Mouse (Mus musculus) retina, postnatal 7 days (tissue): ENCODE measurements at regions not wholly inside any gene's neighbourhood (a gene's known extent, or its start where the extent isn't known, plus 50 kb on each side); places are given as distances from the start of the nearest gene placed in this dataset.

Experiments
- DNase-seq: peaks from one replicate; pipeline ENCODE4 v3.0.0-alpha.2; 2012; ENCODE audit warnings: low read depth, low spot score

- no peak for DNase-seq
These were observed 88.6 kb downstream of the Inhba start for GRCm38 (mm10) chr13:16100253-16100652.

- no peak for DNase-seq
These were observed 103.2 kb downstream of the Inhba start for GRCm38 (mm10) chr13:16114837-16115236.

- no peak for DNase-seq
These were observed 135.0 kb downstream of the Inhba start for GRCm38 (mm10) chr13:16146686-16147085.

- DNase-seq, result no peak
These were observed 143.3 kb downstream of the Inhba start for GRCm38 (mm10) chr13:16154926-16155325.

GRCm38 (mm10) chr13:16165204-16165894 is 153.7 kb downstream of the Inhba start:
- DNase-seq, result no peak

- DNase-seq, result no peak
These were observed 185.0 kb downstream of the Inhba start for GRCm38 (mm10) chr13:16196692-16197091.

GRCm38 (mm10) chr13:16200046-16200445 is 188.4 kb downstream of the Inhba start:
- DNase-seq, result no peak

GRCm38 (mm10) chr13:16203147-16203546 is 191.5 kb downstream of the Inhba start:
- DNase-seq, result no peak

- DNase-seq, result no peak
These were observed 192.4 kb downstream of the Inhba start for GRCm38 (mm10) chr13:16204097-16204496.

- no peak for DNase-seq
These were observed 199.8 kb downstream of the Inhba start for GRCm38 (mm10) chr13:16211482-16211881.

- DNase-seq, result no peak
These were observed 208.2 kb downstream of the Inhba start for GRCm38 (mm10) chr13:16219877-16220276.

- DNase-seq, result no peak
These were observed 211.4 kb downstream of the Inhba start for GRCm38 (mm10) chr13:16222942-16223600.

- no peak for DNase-seq
These were observed 249.5 kb downstream of the Inhba start for GRCm38 (mm10) chr13:16261145-16261544.

GRCm38 (mm10) chr13:16279974-16280373 is 268.3 kb downstream of the Inhba start:
- no peak for DNase-seq

GRCm38 (mm10) chr13:16280742-16281141 is 269.1 kb downstream of the Inhba start:
- DNase-seq, result no peak

GRCm38 (mm10) chr13:16281777-16282176 is 270.1 kb downstream of the Inhba start:
- DNase-seq, result no peak

GRCm38 (mm10) chr13:16282230-16282629 is 270.6 kb downstream of the Inhba start:
- no peak for DNase-seq

- no peak for DNase-seq
These were observed 271.7 kb downstream of the Inhba start for GRCm38 (mm10) chr13:16283336-16283735.

- no peak for DNase-seq
These were observed 278.0 kb downstream of the Inhba start for GRCm38 (mm10) chr13:16289633-16290032.

GRCm38 (mm10) chr13:16290784-16291183 is 279.1 kb downstream of the Inhba start:
- no peak for DNase-seq

- DNase-seq, result no peak
These were observed 280.1 kb downstream of the Inhba start for GRCm38 (mm10) chr13:16291661-16292291.

GRCm38 (mm10) chr13:16299756-16300155 is 288.1 kb downstream of the Inhba start:
- DNase-seq, result no peak

- DNase-seq, result no peak
These were observed 303.0 kb downstream of the Inhba start for GRCm38 (mm10) chr13:16314669-16315068.
